Mouse (Mus musculus) MEL (cell line): Measurements from ENCODE around the gene Slc25a29. TPM values are rescaled to one million over a fixed set of nuclear protein-coding genes. Genes with fewer than 3 reads are reported as not detected.

ENCODE experiments used
- DNase-seq: peaks from one replicate; pipeline ENCODE4 v3.0.0; 2011; ENCODE audit warnings: low read depth, low spot score
- H3K27ac ChIP-seq: 2 replicates; pipeline ENCODE4 v1.5.1; 2012; ENCODE audit warnings: low read depth, mild to moderate bottlenecking, control low read depth, low read length, moderate library complexity; ENCODE audit not compliant: control insufficient read depth
- H3K27me3 ChIP-seq, 2 experiments: fragments of 150-350 bp in 1 of 2; sonication (generic) in 1 of 2; 2 replicates each; pipeline ENCODE4 v1.6.1; 2012; ENCODE audit warnings: low read length in 2 of 2, mild to moderate bottlenecking in 2 of 2, improper control_type of control experiment in 1 of 2, moderate library complexity in 1 of 2; ENCODE audit not compliant: insufficient read depth in 2 of 2, control insufficient read depth in 1 of 2
- H3K36me3 ChIP-seq, 2 experiments: 2 replicates each; pipeline ENCODE4 v1.6.1; 2012 to 2014; ENCODE audit warnings: low read length in 2 of 2, improper control_type of control experiment in 1 of 2, inconsistent platforms in 1 of 2, mild to moderate bottlenecking in 1 of 2; ENCODE audit not compliant: insufficient read depth in 2 of 2, control insufficient read depth in 1 of 2
- H3K4me1 ChIP-seq, 2 experiments: fragments of 150-350 bp in 1 of 2; sonication (generic) in 1 of 2; 2 replicates each; pipeline ENCODE4 v1.6.1; 2012; ENCODE audit warnings: low read length in 2 of 2, improper control_type of control experiment in 1 of 2, mild to moderate bottlenecking in 1 of 2; ENCODE audit not compliant: insufficient read depth in 2 of 2, control insufficient read depth in 1 of 2
- H3K4me3 ChIP-seq, 2 experiments: fragments of 150-350 bp in 1 of 2; sonication (generic) in 1 of 2; 2 replicates each; pipeline ENCODE4 v1.5.1; 2012; ENCODE audit warnings: low read depth in 2 of 2, low read length in 2 of 2, mild to moderate bottlenecking in 2 of 2, moderate library complexity in 2 of 2, control low read depth in 1 of 2, improper control_type of control experiment in 1 of 2; ENCODE audit not compliant: control insufficient read depth in 1 of 2, insufficient read depth in 1 of 2
- H3K79me2 ChIP-seq: 2 replicates; pipeline ENCODE4 v1.6.1; 2012; ENCODE audit warnings: mild to moderate bottlenecking, low read length, moderate library complexity; ENCODE audit not compliant: control insufficient read depth, poor library complexity, insufficient read depth
- H3K9ac ChIP-seq: 2 replicates; pipeline ENCODE4 v1.6.1; 2012; ENCODE audit warnings: low read depth, mild to moderate bottlenecking, control low read depth, low read length, moderate library complexity; ENCODE audit not compliant: control insufficient read depth, poor library complexity, severe bottlenecking
- H3K9me3 ChIP-seq: fragments of 150-350 bp; sonication (generic); replicated peaks from 2 replicates; pipeline ENCODE4 v1.6.1; 2012; ENCODE audit warnings: mild to moderate bottlenecking, low read length, improper control_type of control experiment, moderate library complexity; ENCODE audit not compliant: insufficient read depth
- BHLHE40 ChIP-seq: IDR thresholded peaks from 2 replicates; pipeline ENCODE4 v1.6.1; 2012; ENCODE audit warnings: low read depth, mild to moderate bottlenecking, inconsistent platforms, low read length, improper control_type of control experiment, borderline replicate concordance
- CHD1 ChIP-seq: IDR thresholded peaks from 2 replicates; pipeline ENCODE4 v1.6.1; 2012; ENCODE audit warnings: low read depth, mild to moderate bottlenecking, inconsistent platforms, low read length, improper control_type of control experiment
- CHD2 ChIP-seq: IDR thresholded peaks from 2 replicates; pipeline ENCODE4 v1.6.1; 2011; ENCODE audit warnings: low read length, improper control_type of control experiment
- CTCF ChIP-seq, 3 experiments: IDR thresholded peaks in 2 of 3; conservative IDR thresholded peaks in 1 of 3; 2 replicates each; pipeline ENCODE4 v1.5.1; 2011 to 2012; ENCODE audit warnings: low read length in 3 of 3, low read depth in 2 of 3, mild to moderate bottlenecking in 2 of 3, improper control_type of control experiment in 1 of 3, inconsistent platforms in 1 of 3, mixed read lengths in 1 of 3, moderate library complexity in 1 of 3; ENCODE audit not compliant: control insufficient read depth in 1 of 3, insufficient read depth in 1 of 3, poor library complexity in 1 of 3, severe bottlenecking in 1 of 3
- E2F4 ChIP-seq: IDR thresholded peaks from 2 replicates; pipeline ENCODE4 v1.6.1; 2011; ENCODE audit warnings: low read depth, low read length, improper control_type of control experiment, borderline replicate concordance
- ELF1 ChIP-seq: IDR thresholded peaks from 2 replicates; pipeline ENCODE4 v1.6.1; 2014; ENCODE audit warnings: low read depth, mild to moderate bottlenecking, inconsistent platforms, low read length, improper control_type of control experiment, moderate library complexity
- EP300 ChIP-seq, 2 experiments: IDR thresholded peaks; 2 replicates each; pipeline ENCODE4 v1.6.1; 2011; ENCODE audit warnings: improper control_type of control experiment in 2 of 2, low read length in 2 of 2, low read depth in 1 of 2, mild to moderate bottlenecking in 1 of 2
- GABPA ChIP-seq: IDR thresholded peaks from 2 replicates; pipeline ENCODE4 v1.6.1; 2012; ENCODE audit warnings: low read depth, mild to moderate bottlenecking, inconsistent platforms, low read length, improper control_type of control experiment, moderate library complexity
- GATA1 ChIP-seq: IDR thresholded peaks from 2 replicates; pipeline ENCODE4 v1.6.1; 2011; ENCODE audit warnings: low read depth, low read length, improper control_type of control experiment
- HCFC1 ChIP-seq: IDR thresholded peaks from 2 replicates; pipeline ENCODE4 v1.6.1; 2012; ENCODE audit warnings: low read depth, mild to moderate bottlenecking, inconsistent platforms, low read length, improper control_type of control experiment, moderate library complexity
- MAX ChIP-seq: IDR thresholded peaks from 2 replicates; pipeline ENCODE4 v1.6.1; 2011; ENCODE audit warnings: low read length, improper control_type of control experiment
- MEF2A ChIP-seq: IDR thresholded peaks from 2 replicates; pipeline ENCODE4 v1.6.1; 2014; ENCODE audit warnings: low read depth, mild to moderate bottlenecking, inconsistent platforms, low read length, improper control_type of control experiment; ENCODE audit not compliant: poor library complexity, insufficient replicate concordance, severe bottlenecking; ENCODE audit errors: extremely low read depth
- MYC ChIP-seq: IDR thresholded peaks from 2 replicates; pipeline ENCODE4 v1.6.1; 2011; ENCODE audit warnings: low read depth, mild to moderate bottlenecking, low read length, improper control_type of control experiment, moderate library complexity
- NRF1 ChIP-seq: IDR thresholded peaks from 2 replicates; pipeline ENCODE4 v1.6.1; 2014; ENCODE audit warnings: low read depth, mild to moderate bottlenecking, inconsistent platforms, low read length, improper control_type of control experiment, moderate library complexity; ENCODE audit not compliant: poor library complexity, insufficient read depth, severe bottlenecking
- POLR2A ChIP-seq, 2 experiments: IDR thresholded peaks; 2 replicates each; pipeline ENCODE4 v1.6.1; 2011 to 2012; ENCODE audit warnings: low read length in 2 of 2, mild to moderate bottlenecking in 2 of 2, control low read depth in 1 of 2, improper control_type of control experiment in 1 of 2, low read depth in 1 of 2, moderate library complexity in 1 of 2; ENCODE audit not compliant: control insufficient read depth in 1 of 2, insufficient read depth in 1 of 2, poor library complexity in 1 of 2
- SIN3A ChIP-seq: IDR thresholded peaks from 2 replicates; pipeline ENCODE4 v1.6.1; 2012; ENCODE audit warnings: low read length, improper control_type of control experiment, inconsistent platforms
- TAL1 ChIP-seq: IDR thresholded peaks from 2 replicates; pipeline ENCODE4 v1.6.1; 2012; ENCODE audit warnings: mild to moderate bottlenecking, inconsistent platforms, low read length, moderate library complexity, mixed read lengths
- TBP ChIP-seq: IDR thresholded peaks from 2 replicates; pipeline ENCODE4 v1.8.0; 2011; ENCODE audit warnings: low read depth, low read length, improper control_type of control experiment
- ZMIZ1 ChIP-seq: IDR thresholded peaks from 2 replicates; pipeline ENCODE4 v1.6.1; 2012; ENCODE audit warnings: low read depth, mild to moderate bottlenecking, inconsistent platforms, low read length, improper control_type of control experiment, moderate library complexity
- polyA plus RNA-seq, 2 experiments: library from polyadenylated mRNA; stranded (reverse) in 1 of 2; unstranded in 1 of 2; fragments of >175 nt in 1 of 2; fragments of >200 nt in 1 of 2; gene quantifications; 2 replicates each; pipeline versions ENCODE4 v1.2.1 to v1.2.4; 2012; ENCODE audit warnings: low replicate concordance in 2 of 2, low read depth in 1 of 2; ENCODE audit not compliant: insufficient read length in 2 of 2, insufficient read depth in 1 of 2, missing spikeins in 1 of 2
- total RNA-seq: library from RNA; depleted of rRNA; stranded (reverse); fragments of 300-350 nt; gene quantifications from 2 replicates; pipeline ENCODE4 v1.2.3, GENCODE M21; 2012

Slc25a29 gene
- total and polyA plus RNA-seq, 3 experiments: 3.0 to 3.3 TPM; not detected in 1

DNA sequence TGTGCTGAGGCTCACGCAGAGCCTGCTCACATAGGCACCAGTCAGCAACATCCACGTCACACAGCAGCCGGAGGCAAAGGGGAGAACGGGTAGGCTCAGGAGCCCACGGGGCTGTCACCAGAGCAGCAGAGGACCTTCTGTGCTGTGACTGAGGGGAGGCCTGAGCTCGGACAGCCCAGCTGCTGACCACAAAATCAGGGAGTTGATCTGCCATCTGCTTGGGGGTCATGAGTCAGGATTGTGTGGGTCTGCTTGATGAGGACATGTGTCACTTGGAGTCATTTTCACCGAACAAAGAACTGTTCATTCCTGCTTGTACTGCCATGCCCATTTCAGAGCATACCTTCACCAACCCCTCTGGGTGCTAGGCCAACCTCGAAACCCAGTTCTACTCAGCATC, 20.5 kb upstream of the Slc25a29 start:
- Histone ChIP-seq H3K36me3 (no peaks in the 10 kb centered on the region), H3K9ac (no peak overlapping the region)
- TF ChIP-seq NRF1 (no peak), GABPA (no peak), CHD1 (no peak), ZMIZ1 (no peak), ELF1 (no peak), POLR2A (IDR thresholded peaks at IDR 0.05; ENCODE audit: control insufficient read depth in 1 of 2, insufficient read depth in 1 of 2, low read depth in 1 of 2, low read length in 2 of 2, poor library complexity in 1 of 2) (no peak), SIN3A (no peak), E2F4 (no peak), TAL1 (no peak), CTCF (IDR thresholded peaks at IDR 0.05 in 2 of 3, conservative IDR thresholded peaks at IDR 0.05 in 1 of 3; ENCODE audit: control insufficient read depth in 1 of 3, insufficient read depth in 1 of 3, low read depth in 2 of 3, low read length in 3 of 3, poor library complexity in 1 of 3, severe bottlenecking in 1 of 3) (no peak), MEF2A (no peak), BHLHE40 (no peak), GATA1 (no peak), HCFC1 (no peak), MAX (no peak), EP300 (IDR thresholded peaks at IDR 0.05; ENCODE audit: low read depth in 1 of 2, low read length in 2 of 2) (no peak), TBP (no peak), CHD2 (no peak)

GRCm38 (mm10) chr12:108855081-108855480, 19.4 kb upstream of the Slc25a29 start:
- Histone ChIP-seq H3K9ac (no peak overlapping the region), H3K9me3 (no peaks in the 10 kb centered on the region), H3K4me1 (no peaks in the 10 kb centered on the region), H3K36me3 (no peaks in the 10 kb centered on the region), H3K27me3 (no peaks in the 10 kb centered on the region), H3K27ac (no peak overlapping the region), H3K4me3 (no peak overlapping the region), H3K79me2 (no peaks in the 10 kb centered on the region)
- TF ChIP-seq MYC: no peak
- no peak for DNase-seq

More for the DNA sequence above, 20.5 kb upstream of the Slc25a29 start:
- H3K4me3 ChIP-seq: no peak overlapping the region
- H3K27ac ChIP-seq: no peak overlapping the region
- H3K27me3 ChIP-seq: no peaks in the 10 kb centered on the region
- no peak for DNase-seq
- H3K9me3 ChIP-seq: no peaks in the 10 kb centered on the region
- no peaks in the 10 kb centered on the region for H3K79me2 ChIP-seq
- no peaks in the 10 kb centered on the region for H3K4me1 ChIP-seq
